Mouse (Mus musculus) B cell, adult (primary cell): ENCODE measurements around the gene Zfp839. TPM values are rescaled to one million over a fixed set of nuclear protein-coding genes. Genes with fewer than 3 reads are reported as not detected.

Experiments used
- total RNA-seq: library from RNA; stranded (reverse); gene quantifications from 4 replicates; pipeline ENCODE4 v1.2.4, GENCODE M21; 2023; ENCODE audit not compliant: inconsistent age

Zfp839 gene
- total RNA-seq = 14.2 to 16.5 TPM (median 15.6 TPM) in 4 replicates

GRCm38 (mm10) chr12:110850010-110850928 lies at the start of gene Zfp839:
Gene Zfp839, plus strand, starts transcription at chr12:110850253.

GRCm38 (mm10) chr12:110840348-110841198 lies 9.5 kb upstream of the Zfp839 start, which contains the start of gene Mok:
Gene Mok, minus strand, starts transcription at chr12:110840939.

GRCm38 (mm10) chr12:110889036-110890020 lies 39.3 kb downstream of the Zfp839 start, which contains the start of the genes Cinp and Tecpr2:
Gene Cinp, minus strand, starts transcription at chr12:110889145.
Gene Tecpr2, plus strand, starts transcription at chr12:110889264.

Other genes with a start within 250 kb of the Zfp839 start
- 128 to 155 TPM (median 138 TPM) in 4 replicates for gene Dync1h1, start 248.8 kb upstream of the Zfp839 start, total RNA-seq
- 0.57 to 0.74 TPM in 2 of 4 replicates, not detected in the others for gene 1700001K19Rik, start 167.6 kb upstream of the Zfp839 start, total RNA-seq
- 475 to 619 TPM (median 576 TPM) in 4 replicates for gene Hsp90aa1, start 147.5 kb upstream of the Zfp839 start, total RNA-seq
- 50.2 to 67.3 TPM (median 55.7 TPM) in 4 replicates for gene Wdr20, start 112.3 kb upstream of the Zfp839 start, total RNA-seq
- gene Mok, start 9.3 kb upstream of the Zfp839 start, total RNA-seq = 0.32 to 0.60 TPM in 2 of 4 replicates, not detected in the others
- gene Cinp, start 38.9 kb downstream of the Zfp839 start, total RNA-seq = 24.3 to 28.4 TPM (median 26.8 TPM) in 4 replicates
- gene Tecpr2, start 39.0 kb downstream of the Zfp839 start, total RNA-seq = 5.4 to 6.0 TPM (median 5.7 TPM) in 4 replicates
- gene Ankrd9, start 128.8 kb downstream of the Zfp839 start, total RNA-seq = 12.3 to 13.4 TPM (median 12.9 TPM) in 4 replicates
- gene Rcor1, start 189.1 kb downstream of the Zfp839 start, total RNA-seq = 36.2 to 41.6 TPM (median 36.7 TPM) in 4 replicates